Mouse (Mus musculus): ENCODE results near the gene Frmd4a. TPM values are rescaled to one million over a fixed set of nuclear protein-coding genes. Genes with fewer than 3 reads are reported as not detected.
A peak's percentile ranks its signal among the peaks of the same experiment; 100 is the strongest.

The Frmd4a gene
- polyA plus RNA-seq, 1 experiment from 2014 or later: 48.1 TPM

- 66% methylated on average over 15 of the region's 15 CpGs for WGBS
- H3K9me3 ChIP-seq (ENCODE audit: control insufficient read depth, low read length): no peaks in the 10 kb centered on the region
Observed at GRCm38 (mm10) chr2:4501257-4502027, 483.9 kb downstream of the Frmd4a start.

DNA sequence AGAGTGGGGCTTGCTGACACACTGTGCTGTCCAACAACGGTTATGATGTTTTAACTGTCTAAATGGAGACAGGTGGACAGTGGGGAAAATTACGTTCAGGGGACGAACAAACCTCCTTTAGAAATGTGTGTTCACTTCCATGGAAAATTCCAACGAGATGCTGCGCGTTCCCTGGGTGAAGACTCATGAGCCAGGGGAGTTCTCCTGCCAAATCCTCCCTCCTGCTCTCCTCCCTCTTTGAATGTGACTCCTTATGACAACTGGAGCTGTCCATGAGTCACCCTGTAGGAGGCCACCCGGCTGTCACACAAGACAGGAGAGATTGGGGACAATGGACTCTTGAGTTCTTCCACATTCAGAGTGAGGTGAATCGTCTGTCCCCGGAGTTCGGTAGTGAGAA is 486.9 kb downstream of the Frmd4a start:
- H3K9ac ChIP-seq (ENCODE audit: low read depth, low read length): no peak overlapping the region
- H3K4me1 ChIP-seq (ENCODE audit: control insufficient read depth, insufficient read depth, low read depth, low read length): peaks cover 6% of the 10 kb centered on the region
- H3K27me3 ChIP-seq (replicated peaks; ENCODE audit: control insufficient read depth, insufficient read depth, low read length): no peaks in the 10 kb centered on the region
- peaks cover 6% of the 10 kb centered on the region for H3K36me3 ChIP-seq (ENCODE audit: control insufficient read depth, insufficient read depth, low read length)
- 53% methylated on average over 10 of the region's 10 CpGs for WGBS
- no peak overlapping the region for H3K4me2 ChIP-seq (ENCODE audit: low read length)
- H3K9me3 ChIP-seq (ENCODE audit: control insufficient read depth, low read length): no peaks in the 10 kb centered on the region
- ATAC-seq: peak; percentile 46
- peak overlapping the region; percentile 32; the same call in 1 of the 2 replicates for H3K27ac ChIP-seq (ENCODE audit: low read depth, low read length)
- no peak overlapping the region for H3K4me3 ChIP-seq (ENCODE audit: low read length)

More at GRCm38 (mm10) chr2:4501257-4502027, 483.9 kb downstream of the Frmd4a start:
- no peaks in the 10 kb centered on the region for H3K27me3 ChIP-seq (replicated peaks; ENCODE audit: control insufficient read depth, insufficient read depth, low read length)
- no peak for ATAC-seq
- peaks cover 9% of the 10 kb centered on the region for H3K36me3 ChIP-seq (ENCODE audit: control insufficient read depth, insufficient read depth, low read length)
- no peak overlapping the region for H3K4me3 ChIP-seq (ENCODE audit: low read length)
- H3K4me2 ChIP-seq (ENCODE audit: low read length): no peak overlapping the region
- H3K4me1 ChIP-seq (ENCODE audit: control insufficient read depth, insufficient read depth, low read depth, low read length): no peaks in the 10 kb centered on the region
- H3K27ac ChIP-seq (ENCODE audit: low read depth, low read length): no peak overlapping the region
- no peak overlapping the region for H3K9ac ChIP-seq (ENCODE audit: low read depth, low read length)

DNA sequence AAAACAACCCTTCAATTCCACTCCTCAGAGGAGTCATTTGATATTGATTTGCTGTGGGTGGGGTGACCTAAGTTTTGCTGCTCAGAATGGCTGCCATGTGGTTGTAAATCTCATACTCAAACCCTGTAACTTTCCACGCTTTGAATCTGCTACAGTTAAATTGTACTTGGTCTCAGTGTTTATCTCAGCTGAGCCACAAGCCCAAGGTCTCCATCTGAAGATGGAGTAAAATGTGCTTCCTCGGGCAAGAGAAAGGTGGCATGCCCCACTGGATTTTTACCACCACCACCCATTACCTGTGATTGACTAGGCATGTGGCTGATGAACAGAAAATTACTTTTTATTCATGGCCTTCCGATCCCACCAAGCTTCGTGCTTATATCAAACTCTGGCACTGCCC is 488.2 kb downstream of the Frmd4a start:
- H3K4me1 ChIP-seq (ENCODE audit: control insufficient read depth, insufficient read depth, low read depth, low read length): peaks cover 17% of the 10 kb centered on the region
- WGBS: 92% methylated on average over 4 of the region's 4 CpGs

DNA sequence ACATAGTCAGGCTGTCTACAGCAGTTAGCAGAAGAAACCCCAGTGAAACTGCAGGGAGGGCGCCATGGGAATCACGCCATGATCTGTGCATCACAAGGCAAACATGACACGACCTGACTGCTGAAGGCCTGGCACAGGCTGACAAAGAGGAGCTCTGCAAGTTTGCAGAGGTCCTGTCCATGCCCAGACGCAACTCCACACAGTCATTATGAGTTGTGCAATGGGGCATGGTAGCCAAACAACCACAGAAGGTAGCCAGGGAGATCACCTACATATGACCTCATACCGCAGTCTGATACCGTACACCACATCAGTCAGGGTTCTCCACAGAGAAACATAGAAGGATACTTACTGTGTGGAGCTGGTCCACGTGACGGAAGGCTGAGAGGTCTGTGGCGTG is 489.1 kb downstream of the Frmd4a start:
- Histone ChIP-seq H3K9me3 (ENCODE audit: control insufficient read depth, low read length) (no peaks in the 10 kb centered on the region), H3K27me3 (replicated peaks; ENCODE audit: control insufficient read depth, insufficient read depth, low read length) (no peaks in the 10 kb centered on the region), H3K27ac (ENCODE audit: low read depth, low read length) (no peak overlapping the region), H3K36me3 (ENCODE audit: control insufficient read depth, insufficient read depth, low read length) (peaks cover 6% of the 10 kb centered on the region), H3K4me3 (ENCODE audit: low read length) (no peak overlapping the region), H3K9ac (ENCODE audit: low read depth, low read length) (no peak overlapping the region), H3K4me1 (ENCODE audit: control insufficient read depth, insufficient read depth, low read depth, low read length) (peaks cover 17% of the 10 kb centered on the region), H3K4me2 (ENCODE audit: low read length) (no peak overlapping the region)
- 91% methylated on average over 9 of the region's 9 CpGs for WGBS
- no peak for ATAC-seq

More for the DNA sequence above, 488.2 kb downstream of the Frmd4a start:
- H3K27me3 ChIP-seq (replicated peaks; ENCODE audit: control insufficient read depth, insufficient read depth, low read length): no peaks in the 10 kb centered on the region
- H3K4me3 ChIP-seq (ENCODE audit: low read length): no peak overlapping the region
- no peak overlapping the region for H3K4me2 ChIP-seq (ENCODE audit: low read length)
- no peak for ATAC-seq
- no peak overlapping the region for H3K9ac ChIP-seq (ENCODE audit: low read depth, low read length)
- no peak overlapping the region for H3K27ac ChIP-seq (ENCODE audit: low read depth, low read length)
- peaks cover 6% of the 10 kb centered on the region for H3K36me3 ChIP-seq (ENCODE audit: control insufficient read depth, insufficient read depth, low read length)
- H3K9me3 ChIP-seq (ENCODE audit: control insufficient read depth, low read length): no peaks in the 10 kb centered on the region

DNA sequence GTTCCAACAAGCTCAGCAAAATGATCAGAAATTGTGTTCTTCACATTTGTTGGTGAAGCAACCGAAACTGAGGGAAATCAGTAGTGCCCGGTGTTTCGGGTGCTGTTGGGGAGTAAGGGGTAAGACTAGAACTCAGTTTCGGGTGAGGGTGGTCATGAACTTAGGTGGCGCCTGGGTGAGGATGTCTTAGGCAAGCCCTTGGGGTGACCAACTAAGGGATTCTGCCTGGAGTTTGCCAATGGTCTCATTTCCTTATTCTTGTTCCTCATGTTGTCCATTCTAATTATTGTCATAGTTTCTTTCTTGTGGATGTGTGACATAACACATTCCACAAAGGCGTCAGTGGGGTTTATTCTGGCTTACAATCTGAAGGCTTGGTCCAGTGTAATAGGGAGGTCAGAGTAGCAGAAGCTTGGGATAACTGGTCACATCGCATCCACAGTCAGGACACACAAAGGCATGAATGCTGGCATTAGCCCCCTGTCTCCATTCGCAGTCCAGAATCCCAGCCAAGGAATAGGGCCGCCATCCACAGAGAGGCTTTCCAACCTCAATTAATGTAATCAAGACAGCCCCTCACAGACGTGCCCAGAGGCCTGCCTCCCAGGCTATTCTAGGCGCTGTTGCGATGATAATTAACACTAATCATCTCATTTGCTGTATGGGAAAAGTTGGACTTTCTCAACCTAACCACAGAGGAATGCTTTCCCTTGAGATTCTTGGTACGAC is 490.5 kb downstream of the Frmd4a start:
- Histone ChIP-seq H3K36me3 (ENCODE audit: control insufficient read depth, insufficient read depth, low read length) (peaks cover 6% of the 10 kb centered on the region), H3K4me2 (ENCODE audit: low read length) (no peak overlapping the region), H3K9me3 (ENCODE audit: control insufficient read depth, low read length) (no peaks in the 10 kb centered on the region), H3K9ac (ENCODE audit: low read depth, low read length) (no peak overlapping the region), H3K27ac (ENCODE audit: low read depth, low read length) (no peak overlapping the region), H3K4me1 (ENCODE audit: control insufficient read depth, insufficient read depth, low read depth, low read length) (peaks cover 17% of the 10 kb centered on the region), H3K27me3 (replicated peaks; ENCODE audit: control insufficient read depth, insufficient read depth, low read length) (no peaks in the 10 kb centered on the region), H3K4me3 (ENCODE audit: low read length) (no peak overlapping the region)
- WGBS: 75% methylated on average over 13 of the region's 13 CpGs
- ATAC-seq: no peak

DNA sequence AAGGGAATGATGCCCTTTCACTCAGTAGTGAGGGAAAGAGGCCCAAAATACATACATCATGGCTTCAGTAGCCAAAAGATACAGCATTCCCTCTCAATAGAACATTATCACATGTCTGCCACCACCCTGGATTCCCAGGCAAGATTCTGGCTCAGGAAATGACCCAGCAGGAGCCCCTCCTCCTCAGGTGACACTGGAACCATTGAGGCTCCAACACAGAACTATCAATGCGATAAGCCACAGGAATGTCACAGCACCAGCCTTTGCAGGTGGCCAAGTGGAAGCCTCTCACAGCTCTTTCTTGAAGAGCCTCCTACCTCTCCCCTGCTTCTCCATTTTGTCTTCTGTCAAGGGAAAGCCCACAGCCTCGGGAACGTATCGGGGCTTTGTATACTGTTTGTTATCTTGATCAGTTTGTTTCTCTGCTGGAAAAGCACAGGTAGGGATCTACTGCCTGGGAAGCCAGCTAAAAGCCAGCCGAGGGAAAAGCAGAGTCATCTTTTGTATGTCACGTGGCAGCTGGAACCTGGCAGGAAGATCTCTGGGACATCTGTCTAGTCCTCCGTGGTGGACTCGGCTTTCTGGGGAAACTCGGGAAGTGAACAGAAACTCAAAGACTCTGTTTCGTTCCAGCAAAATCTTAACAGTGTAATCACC is 491.6 kb downstream of the Frmd4a start:
- Histone ChIP-seq H3K9me3 (ENCODE audit: control insufficient read depth, low read length) (no peaks in the 10 kb centered on the region), H3K27me3 (replicated peaks; ENCODE audit: control insufficient read depth, insufficient read depth, low read length) (no peaks in the 10 kb centered on the region), H3K9ac (ENCODE audit: low read depth, low read length) (0 out of 2 replicates have a peak overlapping the region, but pooled peaks have one; percentile 20), H3K4me1 (ENCODE audit: control insufficient read depth, insufficient read depth, low read depth, low read length) (peaks cover 17% of the 10 kb centered on the region), H3K27ac (ENCODE audit: low read depth, low read length) (peak overlapping the region; percentile 20), H3K4me3 (ENCODE audit: low read length) (no peak overlapping the region), H3K4me2 (ENCODE audit: low read length) (no peak overlapping the region), H3K36me3 (ENCODE audit: control insufficient read depth, insufficient read depth, low read length) (peaks cover 6% of the 10 kb centered on the region)
- 64% methylated on average over 10 of the region's 10 CpGs for WGBS
- ATAC-seq: no peak

- H3K27me3 ChIP-seq (replicated peaks; ENCODE audit: control insufficient read depth, insufficient read depth, low read length): no peaks in the 10 kb centered on the region
- H3K9ac ChIP-seq (ENCODE audit: low read depth, low read length): no peak overlapping the region
- H3K4me2 ChIP-seq (ENCODE audit: low read length): no peak overlapping the region
- H3K4me3 ChIP-seq (ENCODE audit: low read length): no peak overlapping the region
- WGBS: 47% methylated on average over 5 of the region's 5 CpGs
- H3K4me1 ChIP-seq (ENCODE audit: control insufficient read depth, insufficient read depth, low read depth, low read length): peaks cover 17% of the 10 kb centered on the region
- peak overlapping the region; percentile 60; the same call in 1 of the 2 replicates for H3K27ac ChIP-seq (ENCODE audit: low read depth, low read length)
- peaks cover 6% of the 10 kb centered on the region for H3K36me3 ChIP-seq (ENCODE audit: control insufficient read depth, insufficient read depth, low read length)
- H3K9me3 ChIP-seq (ENCODE audit: control insufficient read depth, low read length): no peaks in the 10 kb centered on the region
- ATAC-seq: peak; percentile 55
Observed at GRCm38 (mm10) chr2:4509739-4510138, 492.2 kb downstream of the Frmd4a start.

- H3K4me3 ChIP-seq (ENCODE audit: low read length): no peak overlapping the region
- H3K4me1 ChIP-seq (ENCODE audit: control insufficient read depth, insufficient read depth, low read depth, low read length): peaks cover 17% of the 10 kb centered on the region
- WGBS: 56% methylated on average over 11 of the region's 11 CpGs
- peak overlapping the region; percentile 60; the same call in 1 of the 2 replicates for H3K27ac ChIP-seq (ENCODE audit: low read depth, low read length)
- H3K4me2 ChIP-seq (ENCODE audit: low read length): no peak overlapping the region
- no peaks in the 10 kb centered on the region for H3K27me3 ChIP-seq (replicated peaks; ENCODE audit: control insufficient read depth, insufficient read depth, low read length)
- peaks cover 8% of the 10 kb centered on the region for H3K36me3 ChIP-seq (ENCODE audit: control insufficient read depth, insufficient read depth, low read length)
- H3K9ac ChIP-seq (ENCODE audit: low read depth, low read length): no peak overlapping the region
- ATAC-seq: peak; percentile 18
- no peaks in the 10 kb centered on the region for H3K9me3 ChIP-seq (ENCODE audit: control insufficient read depth, low read length)
Observed at GRCm38 (mm10) chr2:4510208-4511079, 492.9 kb downstream of the Frmd4a start.
